Mouse (Mus musculus) WW6 (cell line): ENCODE results near the gene Nphp4.
A peak's percentile ranks its signal among the peaks of the same experiment; 100 is the strongest.

Experiments used
- DNase-seq: peaks from one replicate; pipeline ENCODE4 v3.0.0-alpha.2; 2013; ENCODE audit warnings: low read depth, low spot score

Gene Nphp4

DNA sequence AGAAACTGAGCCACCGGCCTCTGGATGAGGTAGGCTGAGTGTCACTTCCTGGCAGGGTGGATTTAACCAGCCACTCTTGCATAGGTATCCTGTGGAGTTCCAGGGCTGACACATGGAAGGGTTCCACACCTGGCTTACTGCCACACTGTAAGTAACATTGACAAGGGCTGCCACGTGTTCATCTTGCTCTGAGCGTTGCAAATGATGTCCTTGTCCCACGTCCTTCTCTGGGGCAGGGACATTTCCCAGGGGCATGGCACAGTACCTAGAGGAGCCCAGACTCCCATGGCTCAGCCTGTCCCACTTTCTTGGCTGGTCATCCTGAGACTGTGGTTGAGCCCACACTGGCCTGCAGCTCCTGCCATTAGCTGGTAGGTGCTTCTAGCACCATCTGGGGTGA, 91.5 kb downstream of the Nphp4 start:
- DNase-seq: no peak

DNA sequence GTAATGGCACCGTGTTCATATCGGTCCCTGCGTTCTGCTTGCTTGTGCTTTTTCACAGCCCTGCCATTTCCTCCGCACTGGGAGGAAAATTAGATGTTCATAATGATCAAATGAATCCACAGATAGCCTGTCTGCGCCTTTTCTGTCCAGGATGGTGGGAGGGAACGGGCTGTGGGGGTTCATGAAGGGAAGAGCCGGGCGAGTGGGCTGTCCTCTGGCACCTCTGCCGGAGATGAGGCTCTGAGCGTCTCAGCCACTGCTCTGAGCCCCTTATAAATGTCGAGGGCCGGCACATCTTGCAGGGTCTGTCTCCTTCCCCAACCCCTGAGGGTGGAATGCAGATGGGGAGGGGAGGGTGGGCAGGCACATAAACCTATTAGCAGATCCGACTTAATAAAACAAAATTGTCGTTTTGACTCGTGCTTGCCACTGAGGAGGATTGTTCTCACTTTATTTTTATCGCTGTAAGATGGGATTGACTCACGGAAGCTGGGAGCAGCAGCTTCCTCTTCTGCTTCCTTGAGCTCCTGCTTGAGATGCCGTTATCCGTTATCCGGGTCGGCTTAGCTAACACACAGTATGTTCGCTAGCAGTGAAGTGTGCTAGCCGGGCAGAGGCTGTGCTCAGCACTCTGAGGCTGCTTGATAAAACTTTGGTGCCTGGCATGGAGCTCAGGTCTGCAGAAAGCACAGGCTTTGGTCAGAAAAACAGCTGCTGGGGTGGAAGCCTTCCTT, 92.3 kb downstream of the Nphp4 start:
- no peak for DNase-seq

DNA sequence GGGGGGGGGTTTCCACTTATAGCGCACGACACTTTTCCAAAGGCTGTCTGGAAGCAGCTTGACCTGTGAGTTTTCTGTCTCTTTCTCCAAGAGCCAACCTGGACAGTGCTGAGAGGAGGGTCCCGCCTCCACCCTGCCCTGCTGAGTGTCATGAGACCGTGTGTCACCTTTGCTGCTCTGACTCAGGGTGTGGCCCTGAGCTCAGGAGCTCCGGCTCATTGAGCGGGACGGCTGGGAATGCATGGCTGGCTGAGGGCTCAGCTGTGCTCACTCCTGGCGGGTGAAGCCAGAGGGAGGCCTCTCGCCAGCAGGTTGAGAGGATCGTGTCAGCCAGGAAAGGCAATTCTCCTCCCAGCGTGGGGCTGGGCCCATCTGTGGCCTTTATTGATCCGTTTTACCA, 97.8 kb downstream of the Nphp4 start:
- no peak for DNase-seq

DNA sequence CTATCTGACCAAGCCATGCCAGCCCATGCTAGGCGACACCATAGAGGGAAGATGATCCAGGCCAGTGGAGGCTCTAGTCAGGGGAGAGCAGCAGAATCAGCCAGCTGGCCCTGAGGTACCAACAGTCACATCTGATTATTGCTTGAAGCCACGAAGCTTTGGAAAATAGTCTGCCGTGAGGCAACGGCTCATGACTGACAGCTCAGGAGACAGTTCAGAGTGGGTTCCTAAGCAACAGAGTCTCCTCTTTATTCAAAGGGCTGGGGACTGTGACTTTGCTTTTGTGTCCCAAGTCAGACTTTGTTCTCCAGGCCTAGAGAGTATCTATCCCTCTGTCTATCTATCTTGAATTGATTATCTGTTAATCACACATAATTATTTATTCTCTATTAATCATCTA, 100.3 kb downstream of the Nphp4 start:
- no peak for DNase-seq

DNA sequence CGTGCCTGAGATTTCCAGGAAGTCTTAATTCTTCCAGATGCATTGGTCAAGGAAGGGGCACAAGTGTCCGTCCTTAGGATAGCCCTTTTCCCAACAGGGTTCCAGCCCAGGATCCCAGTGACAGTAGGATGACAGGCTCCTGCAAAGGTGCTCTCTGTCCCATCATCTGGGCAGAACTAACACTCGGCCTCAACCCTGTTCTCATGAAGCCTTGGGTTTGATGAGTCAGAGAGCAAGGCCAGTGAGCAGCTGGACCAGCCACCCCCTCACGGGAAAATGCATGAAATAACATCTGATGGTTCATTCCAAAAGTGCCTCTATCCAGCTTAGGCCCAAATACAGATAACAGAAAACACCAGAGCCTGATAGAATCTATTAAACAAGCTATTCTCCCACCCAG, 103.5 kb downstream of the Nphp4 start:
- DNase-seq: no peak

DNA sequence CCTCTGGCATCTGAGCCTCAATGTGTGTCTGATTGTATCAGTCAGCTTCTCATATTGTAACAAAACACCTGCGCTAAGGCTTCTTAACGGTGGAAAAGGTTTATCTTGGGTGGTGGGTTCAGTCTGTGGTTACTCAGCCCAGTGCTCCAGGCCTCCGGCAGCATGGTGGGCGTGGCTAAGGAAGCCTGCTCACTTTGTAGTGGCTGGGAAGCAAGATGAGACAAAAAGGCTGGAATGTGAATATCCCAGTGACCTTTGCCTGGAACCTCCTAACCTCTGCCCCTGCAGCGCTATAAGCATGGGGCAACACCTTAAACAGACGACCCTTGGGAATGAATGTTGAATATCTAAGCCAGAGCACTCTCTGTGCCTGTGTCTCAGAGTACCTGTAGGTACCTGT, 105.7 kb downstream of the Nphp4 start:
- peak; percentile 24 for DNase-seq

DNA sequence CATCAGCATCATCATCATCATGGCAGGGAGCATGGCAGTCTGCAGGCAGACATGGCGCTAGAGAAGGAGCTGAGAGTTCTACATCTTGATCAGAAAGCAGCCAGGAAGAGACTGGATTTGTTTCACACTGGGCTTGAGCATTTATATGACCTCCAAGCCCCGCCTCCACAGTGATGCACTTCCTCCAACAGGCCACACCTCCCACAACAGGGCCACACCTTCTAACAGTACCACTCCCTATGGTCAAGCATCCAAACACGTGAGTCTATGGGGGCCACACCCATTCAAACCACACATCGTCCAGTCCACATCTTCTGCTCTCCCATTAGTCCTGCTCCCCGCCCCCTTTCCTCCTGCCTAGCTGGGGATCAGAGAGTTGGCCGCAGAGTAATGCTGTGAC, 107.1 kb downstream of the Nphp4 start:
- DNase-seq: peak; percentile 22

DNA sequence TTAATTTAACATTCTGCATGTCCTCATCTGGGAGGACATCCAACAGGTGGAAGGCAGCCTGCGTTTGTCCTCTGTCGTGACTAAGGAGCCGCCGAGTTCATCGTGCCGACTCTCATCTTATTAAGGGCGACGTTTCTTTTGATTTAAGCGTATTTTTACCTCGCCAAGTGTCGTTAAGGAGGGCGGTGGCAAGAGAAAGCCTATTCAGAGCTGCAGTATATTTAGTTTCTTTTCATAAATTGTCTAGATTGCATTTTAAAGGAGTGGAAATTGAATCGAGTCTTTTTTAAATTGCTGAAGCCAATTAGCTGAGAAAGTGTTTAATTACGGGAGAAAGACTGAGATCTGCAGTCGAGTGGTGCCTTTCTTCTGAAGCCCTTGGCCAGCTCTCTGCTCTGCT, 109.0 kb downstream of the Nphp4 start:
- no peak for DNase-seq

DNA sequence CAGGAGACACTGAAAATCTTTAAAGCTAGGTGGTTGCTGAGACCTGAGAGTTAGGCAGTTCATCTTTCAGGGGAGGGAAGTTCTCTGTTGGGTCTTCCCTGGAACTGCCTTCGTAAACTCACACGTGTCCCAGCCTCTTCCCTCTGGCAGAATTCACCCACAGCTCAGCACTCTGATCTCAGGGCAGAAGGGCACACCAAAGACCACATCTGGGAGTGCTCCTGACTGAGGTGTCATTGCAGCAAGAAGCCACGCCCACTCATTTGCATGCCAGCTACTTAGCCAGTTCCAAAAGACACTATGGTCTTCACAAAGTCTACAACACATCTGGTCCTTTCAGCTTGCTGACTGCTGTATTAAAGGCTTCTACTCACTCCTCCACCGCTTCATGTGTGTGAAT, 109.7 kb downstream of the Nphp4 start:
- no peak for DNase-seq

DNA sequence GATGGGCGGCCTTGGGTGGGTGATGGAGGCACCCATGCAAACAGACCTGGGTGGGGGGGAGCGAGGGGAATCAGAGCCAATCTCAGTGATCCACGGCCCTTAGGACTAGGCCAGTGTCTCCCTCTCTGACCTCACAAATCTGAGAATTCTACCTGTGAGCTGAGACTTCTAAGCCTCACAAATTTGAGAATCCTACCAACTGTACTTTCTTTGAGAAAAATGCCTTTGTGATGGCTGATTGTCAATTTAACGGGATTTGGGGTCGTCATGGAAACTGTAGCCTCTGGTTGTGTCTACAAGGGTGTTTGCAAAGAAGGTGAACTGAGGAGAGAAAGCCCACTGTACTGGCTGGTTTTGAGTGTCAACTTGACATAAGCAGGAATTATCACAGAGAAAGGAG, 127.8 kb downstream of the Nphp4 start:
- DNase-seq: no peak

DNA sequence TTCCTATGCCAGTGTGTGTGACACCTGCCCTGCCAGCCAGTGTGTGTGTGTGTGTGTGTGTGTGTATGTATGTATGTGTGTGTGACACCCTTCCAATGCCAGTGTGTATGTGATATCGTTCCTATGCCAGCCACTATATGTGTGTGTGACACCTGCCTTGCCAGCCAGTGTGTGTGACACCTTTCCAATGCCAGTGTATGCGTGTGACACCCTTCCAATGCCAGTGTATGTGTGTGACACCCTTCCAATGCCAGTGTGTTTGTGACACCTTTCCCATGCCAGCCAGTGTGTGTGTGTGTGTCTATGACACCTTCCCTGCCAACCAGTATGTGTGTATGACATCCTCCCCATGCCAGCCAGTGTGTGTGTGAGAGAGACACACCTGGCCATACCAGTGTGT, 132.7 kb downstream of the Nphp4 start:
- DNase-seq: no peak

DNA sequence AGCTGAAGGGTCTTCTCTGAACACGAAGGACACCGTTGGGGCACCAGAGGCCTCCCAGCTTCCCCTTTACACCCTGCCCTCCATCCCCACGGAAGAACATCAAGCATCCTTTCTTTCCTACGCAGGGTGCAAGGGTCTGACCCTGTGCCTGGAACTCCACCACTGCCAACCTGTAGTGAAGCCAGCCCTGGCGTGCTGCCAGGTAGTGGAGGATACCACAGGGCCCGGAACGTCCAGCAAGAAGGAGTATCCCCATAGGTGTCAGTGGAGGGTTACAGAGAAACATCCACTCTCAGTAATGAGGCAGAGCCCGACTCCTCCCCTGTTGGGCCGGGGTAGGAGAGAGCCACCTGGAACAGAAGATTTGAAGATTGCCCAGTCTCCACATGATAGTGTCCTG, 133.5 kb downstream of the Nphp4 start:
- DNase-seq: no peak
